Comparison of ENCODE assay signal across 8 mouse cellular contexts in the genomic region with DNA sequence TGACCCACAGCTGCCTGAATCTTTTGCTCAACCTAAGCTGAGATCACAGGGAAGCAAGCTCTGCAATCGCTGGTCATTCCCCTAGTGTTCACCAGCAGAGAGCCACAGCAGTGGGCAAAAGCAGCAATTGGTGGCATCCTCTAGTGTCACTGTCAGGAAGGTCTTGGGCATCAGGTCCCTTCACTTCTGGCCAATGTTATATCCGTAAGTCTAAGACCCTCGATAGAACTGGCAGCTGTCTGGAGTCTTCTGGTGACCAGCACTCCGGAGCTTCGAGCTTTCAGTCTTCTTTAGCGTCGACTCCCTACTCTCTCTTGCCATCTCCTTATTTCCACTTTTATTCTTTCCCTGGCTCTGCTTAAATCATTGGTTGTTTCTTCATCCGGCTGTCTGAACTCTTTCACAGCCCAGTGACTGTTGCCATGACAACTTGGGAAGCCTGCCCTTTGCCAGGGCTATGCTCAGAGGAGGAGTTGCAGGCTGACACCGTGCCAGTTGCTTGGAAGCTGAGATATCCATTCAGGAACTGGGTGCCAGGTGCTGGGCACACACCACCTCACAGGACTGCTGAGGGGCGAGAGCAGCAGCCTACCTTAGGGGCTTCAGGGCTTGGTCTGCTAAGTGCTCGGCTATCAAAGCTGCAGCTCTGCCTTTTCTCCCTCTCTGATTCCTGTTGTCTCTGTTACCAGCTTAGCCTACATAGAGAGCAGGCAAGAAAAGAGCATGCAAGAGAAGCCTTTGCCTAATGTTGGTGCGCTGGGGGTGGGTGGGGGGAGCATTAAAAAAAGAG. TPM values are rescaled to one million over a fixed set of nuclear protein-coding genes. Genes with fewer than 3 reads are reported as not detected.
DNase-seq lines count a peak whose midpoint lies in the region; ATAC-seq and TF ChIP-seq lines count a peak whose summit lies in the region.

No protein-coding gene starts in this region.

- peak overlapping the region; percentile 58 for H3K27ac ChIP-seq in forebrain, embryonic 14.5 days (ENCODE audit: low read depth, low read length)
- peak overlapping the region; percentile 45; the same call in 1 of the 2 replicates for H3K27ac ChIP-seq in hindbrain, embryonic 10.5 days

- DNase-seq in urinary bladder, postnatal 14 days (ENCODE audit: low spot score): peak; percentile 76
- no peak for DNase-seq in urinary bladder, postnatal 25 days (ENCODE audit: low spot score)
- peak; percentile 96 for DNase-seq in forebrain, embryonic 14.5 days (ENCODE audit: low spot score)
- DNase-seq in hindbrain, embryonic 10.5 days (ENCODE audit: low spot score): peak; percentile 68
- peak; percentile 82 for DNase-seq in layer of hippocampus, adult 9-11 months
- DNase-seq in lung, adult 2 months: peak; percentile 59
- peak; percentile 66 for DNase-seq in ovary, postnatal 14 days (ENCODE audit: low spot score)
- no peak for DNase-seq in thymus, postnatal 10 days (ENCODE audit: low spot score in 2 of 2)

- H3K36me3 ChIP-seq in forebrain, embryonic 14.5 days (ENCODE audit: control insufficient read depth, insufficient read depth, low read length): 0 out of 2 replicates have a peak, but pooled peaks cover 2% of the 10 kb centered on the region
- peaks cover 16% of the 10 kb centered on the region for H3K36me3 ChIP-seq in hindbrain, embryonic 10.5 days

- peaks cover 17% of the 10 kb centered on the region for H3K4me1 ChIP-seq in forebrain, embryonic 14.5 days (ENCODE audit: control insufficient read depth, insufficient read depth, low read length)
- peaks cover 54% of the 10 kb centered on the region for H3K4me1 ChIP-seq in hindbrain, embryonic 10.5 days (replicated peaks)
- peaks cover 6% of the 10 kb centered on the region for H3K4me1 ChIP-seq in lung, adult 2 months (ENCODE audit: control insufficient read depth, insufficient read depth, low read length)

- WGBS in forebrain, embryonic 14.5 days: 13% methylated on average over 12 of the region's 12 CpGs
- WGBS in hindbrain, embryonic 10.5 days: 37% methylated on average over 12 of the region's 12 CpGs
- 40% methylated on average over 12 of the region's 12 CpGs for WGBS in lung, adult 2 months

- TF ChIP-seq CTCF in lung, adult 2 months (IDR thresholded peaks at IDR 0.05; ENCODE audit: insufficient read depth, low read length): no peak

- ATAC-seq in forebrain, embryonic 14.5 days: peak; percentile 76

- H3K4me3 ChIP-seq in forebrain, embryonic 14.5 days (ENCODE audit: low read depth, low read length): peak overlapping the region; percentile 14
- peak overlapping the region; percentile 53 for H3K4me3 ChIP-seq in hindbrain, embryonic 10.5 days
- H3K4me3 ChIP-seq in lung, adult 2 months (replicated peaks; ENCODE audit: extremely low read depth, low read depth, low read length): peak overlapping the region; percentile 8

- no peaks in the 10 kb centered on the region for H3K27me3 ChIP-seq in forebrain, embryonic 14.5 days (replicated peaks; ENCODE audit: control insufficient read depth, insufficient read depth, low read length)
- H3K27me3 ChIP-seq in hindbrain, embryonic 10.5 days (ENCODE audit: insufficient read depth, poor library complexity, severe bottlenecking): no peaks in the 10 kb centered on the region; the same call in 1 of the 2 replicates

- H3K4me2 ChIP-seq in forebrain, embryonic 14.5 days (ENCODE audit: low read length): peak overlapping the region; percentile 52

- H3K9me3 ChIP-seq in forebrain, embryonic 14.5 days (replicated peaks; ENCODE audit: control insufficient read depth, low read length): no peaks in the 10 kb centered on the region
- no peaks in the 10 kb centered on the region for H3K9me3 ChIP-seq in hindbrain, embryonic 10.5 days

- peak overlapping the region; percentile 49; the same call in 1 of the 2 replicates for H3K9ac ChIP-seq in forebrain, embryonic 14.5 days (ENCODE audit: low read length)

- TF ChIP-seq POLR2A in lung, adult 2 months (IDR thresholded peaks at IDR 0.05; ENCODE audit: borderline replicate concordance, extremely low read depth, low read depth, low read length): no peak

RNA-seq across cellular contexts. Expression of a gene that starts 2.2 kb away (rescaled TPM):
- polyA plus RNA-seq in forebrain, embryonic 14.5 days (2014; fragmentation: Nextera tagmentation; extraction: Ambion mirVana): 81.2 and 83.6 TPM in 2 replicates
- polyA plus RNA-seq in hindbrain, embryonic 10.5 days (2016; fragmentation: Nextera tagmentation; extraction: Ambion mirVana): 39.8 and 45.3 TPM in 2 replicates
- 28.8 and 29.2 TPM in 2 replicates for polyA plus RNA-seq in lung, adult 2 months (2012; rRNA removed)

RNA-seq across cellular contexts. Expression of a gene that starts 23.8 kb away (rescaled TPM):
- 4.3 and 5.6 TPM in 2 replicates for polyA plus RNA-seq in forebrain, embryonic 14.5 days (2014; fragmentation: Nextera tagmentation; extraction: Ambion mirVana)
- polyA plus RNA-seq in hindbrain, embryonic 10.5 days (2016; fragmentation: Nextera tagmentation; extraction: Ambion mirVana): 15.5 and 20.0 TPM in 2 replicates
- 18.4 and 20.3 TPM in 2 replicates for polyA plus RNA-seq in lung, adult 2 months (2012; rRNA removed)

RNA-seq across cellular contexts. Expression of a gene that starts 26.7 kb away (rescaled TPM):
- polyA plus RNA-seq in forebrain, embryonic 14.5 days (2014; fragmentation: Nextera tagmentation; extraction: Ambion mirVana): 0.14 and 0.22 TPM in 2 replicates
- 0.08 and 0.14 TPM in 2 replicates for polyA plus RNA-seq in hindbrain, embryonic 10.5 days (2016; fragmentation: Nextera tagmentation; extraction: Ambion mirVana)
- polyA plus RNA-seq in lung, adult 2 months (2012; rRNA removed): 0.40 TPM in 2 replicates

RNA-seq across cellular contexts. Expression of a gene that starts 26.8 kb away (rescaled TPM):
- not detected in 2 replicates for polyA plus RNA-seq in forebrain, embryonic 14.5 days (2014; fragmentation: Nextera tagmentation; extraction: Ambion mirVana)
- not detected in 2 replicates for polyA plus RNA-seq in hindbrain, embryonic 10.5 days (2016; fragmentation: Nextera tagmentation; extraction: Ambion mirVana)
- 0.05 TPM in 1 of 2 replicates, not detected in the other for polyA plus RNA-seq in lung, adult 2 months (2012; rRNA removed)

RNA-seq across cellular contexts. Expression of a gene that starts 27.3 kb away (rescaled TPM):
- polyA plus RNA-seq in forebrain, embryonic 14.5 days (2014; fragmentation: Nextera tagmentation; extraction: Ambion mirVana): not detected in 2 replicates
- not detected in 2 replicates for polyA plus RNA-seq in hindbrain, embryonic 10.5 days (2016; fragmentation: Nextera tagmentation; extraction: Ambion mirVana)
- polyA plus RNA-seq in lung, adult 2 months (2012; rRNA removed): not detected in 2 replicates

Comparison
In these comparisons a context has a peak if more than half of its experiments do, and no peak if none do; other contexts are left out.
1. DNase-seq: peak in urinary bladder, postnatal 14 days (single experiment), forebrain, embryonic 14.5 days (single experiment), hindbrain, embryonic 10.5 days (single experiment), layer of hippocampus, adult 9-11 months (single experiment), lung, adult 2 months (single experiment) and ovary, postnatal 14 days (single experiment); none in urinary bladder, postnatal 25 days (single experiment) and thymus, postnatal 10 days (0 of 2).
2. Peak in every context shown above with its lines, with median percentiles within 50 percentile points of each other: H3K4me3 ChIP-seq.